Mouse (Mus musculus): ENCODE measurements at regions not wholly inside any gene's neighbourhood (a gene's known extent, or its start where the extent isn't known, plus 50 kb on each side); places are given as distances from the start of the nearest gene placed in this dataset.
"Not testable (repeated sequence)": the region's sequence is repeated elsewhere in the genome, so short reads cannot be mapped to it uniquely, and the experiment has no call there.

GRCm38 (mm10) chr10:70866737-70867136 is 211.0 kb upstream of the Phyhipl start:
- ATAC-seq (replicated peaks; ENCODE audit: poor library complexity) = peak; percentile 82

- no peak for ATAC-seq (replicated peaks; ENCODE audit: poor library complexity)
Observed at GRCm38 (mm10) chr10:70864650-70865049, 208.9 kb upstream of the Phyhipl start.

- no peak for ATAC-seq (replicated peaks; ENCODE audit: poor library complexity)
Observed at GRCm38 (mm10) chr10:70862022-70862335, 206.2 kb upstream of the Phyhipl start.

GRCm38 (mm10) chr10:70861131-70862021 is 205.6 kb upstream of the Phyhipl start:
- no peak for ATAC-seq (replicated peaks; ENCODE audit: poor library complexity)

GRCm38 (mm10) chr10:70857155-70857820 is 201.5 kb upstream of the Phyhipl start:
- ATAC-seq (replicated peaks; ENCODE audit: poor library complexity) = no peak

- ATAC-seq (replicated peaks; ENCODE audit: poor library complexity) = no peak
Observed at GRCm38 (mm10) chr10:70855948-70856347, 200.2 kb upstream of the Phyhipl start.

- ATAC-seq (replicated peaks; ENCODE audit: poor library complexity) = no peak
Observed at GRCm38 (mm10) chr10:70853614-70854013, 197.8 kb upstream of the Phyhipl start.

GRCm38 (mm10) chr10:70848141-70848540 is 192.4 kb upstream of the Phyhipl start:
- no peak for ATAC-seq (replicated peaks; ENCODE audit: poor library complexity)

- no peak for ATAC-seq (replicated peaks; ENCODE audit: poor library complexity)
Observed at GRCm38 (mm10) chr10:70847341-70847882, 191.6 kb upstream of the Phyhipl start.

GRCm38 (mm10) chr10:70846281-70847168 is 190.8 kb upstream of the Phyhipl start:
- no peak for ATAC-seq (replicated peaks; ENCODE audit: poor library complexity)

- no peak for ATAC-seq (replicated peaks; ENCODE audit: poor library complexity)
Observed at GRCm38 (mm10) chr10:70843848-70844247, 188.1 kb upstream of the Phyhipl start.

- no peak for ATAC-seq (replicated peaks; ENCODE audit: poor library complexity)
Observed at GRCm38 (mm10) chr10:70842176-70842838, 186.5 kb upstream of the Phyhipl start.

GRCm38 (mm10) chr10:70841179-70841578 is 185.4 kb upstream of the Phyhipl start:
- not testable (repeated sequence) for ATAC-seq (replicated peaks; ENCODE audit: poor library complexity)

- no peak for ATAC-seq (replicated peaks; ENCODE audit: poor library complexity)
Observed at GRCm38 (mm10) chr10:70838147-70838546, 182.4 kb upstream of the Phyhipl start.

- ATAC-seq (replicated peaks; ENCODE audit: poor library complexity) = no peak
Observed at GRCm38 (mm10) chr10:70837326-70837725, 181.6 kb upstream of the Phyhipl start.

- no peak for ATAC-seq (replicated peaks; ENCODE audit: poor library complexity)
Observed at GRCm38 (mm10) chr10:70832616-70833015, 176.9 kb upstream of the Phyhipl start.

GRCm38 (mm10) chr10:70828217-70828616 is 172.5 kb upstream of the Phyhipl start:
- ATAC-seq (replicated peaks; ENCODE audit: poor library complexity) = no peak

- not testable (repeated sequence) for ATAC-seq (replicated peaks; ENCODE audit: poor library complexity)
Observed at GRCm38 (mm10) chr10:70827522-70827921, 171.8 kb upstream of the Phyhipl start.

GRCm38 (mm10) chr10:70826706-70827105 is 170.9 kb upstream of the Phyhipl start:
- no peak for ATAC-seq (replicated peaks; ENCODE audit: poor library complexity)

- no peak for ATAC-seq (replicated peaks; ENCODE audit: poor library complexity)
Observed at GRCm38 (mm10) chr10:70825451-70825850, 169.7 kb upstream of the Phyhipl start.

Measured in megakaryocyte progenitor cell, adult 5-6 weeks (primary cell).